Mouse (Mus musculus) heart, embryonic 10.5 days (tissue): ENCODE measurements around the gene Tmem132b. TPM values are rescaled to one million over a fixed set of nuclear protein-coding genes. Genes with fewer than 3 reads are reported as not detected.

Experiments
- DNase-seq: peaks from one replicate; pipeline ENCODE4 v3.0.0-alpha.2; 2017; ENCODE audit warnings: low spot score
- H3K27ac ChIP-seq: fragments of 300-500 bp; sonication (generic); 2 replicates; pipeline ENCODE4 v1.5.1; 2016; ENCODE audit warnings: mild to moderate bottlenecking
- H3K27me3 ChIP-seq: fragments of 300-500 bp; sonication (generic); 2 replicates; pipeline ENCODE4 v1.6.1; 2016; ENCODE audit warnings: mild to moderate bottlenecking; ENCODE audit not compliant: poor library complexity, insufficient read depth, severe bottlenecking
- H3K36me3 ChIP-seq: fragments of 300-500 bp; sonication (generic); 2 replicates; pipeline ENCODE4 v1.6.1; 2016; ENCODE audit warnings: mild to moderate bottlenecking, moderate library complexity
- H3K4me1 ChIP-seq: fragments of 300-500 bp; sonication (generic); 2 replicates; pipeline ENCODE4 v1.6.1; 2016; ENCODE audit warnings: mild to moderate bottlenecking
- H3K4me3 ChIP-seq: fragments of 300-500 bp; sonication (generic); 2 replicates; pipeline ENCODE4 v1.5.1; 2016; ENCODE audit warnings: mild to moderate bottlenecking, moderate library complexity
- H3K9me3 ChIP-seq: fragments of 300-500 bp; sonication (generic); 2 replicates; pipeline ENCODE4 v1.6.1; 2016; ENCODE audit warnings: mild to moderate bottlenecking, moderate library complexity
- WGBS: fragments of 180-500 bp; shearing (Covaris S2); methylation state at CpG from one replicate; pipeline ENCODE4 v1.1.7; 2016; 5-methylcytosine and 5-hydroxymethylcytosine counted together
- polyA plus RNA-seq: library from polyadenylated mRNA; unstranded; fragments of >200 nt; fragmentation: Nextera tagmentation; extraction: Ambion mirVana; gene quantifications from 2 replicates; pipeline ENCODE4 v1.2.1, GENCODE M21; 2016

Gene Tmem132b
- polyA plus RNA-seq, 1 experiment from 2014 or later = not detected

- H3K4me3 ChIP-seq = no peak overlapping the region
- no peaks in the 10 kb centered on the region for H3K27me3 ChIP-seq
- H3K36me3 ChIP-seq = peaks cover 21% of the 10 kb centered on the region
- no peaks in the 10 kb centered on the region for H3K9me3 ChIP-seq
- H3K27ac ChIP-seq = no peak overlapping the region
- no peaks in the 10 kb centered on the region for H3K4me1 ChIP-seq
- DNase-seq = no peak
- WGBS = 66% methylated on average over 12 of the region's 12 CpGs
Observed at GRCm38 (mm10) chr5:125497821-125498600, 33.6 kb upstream of the Tmem132b start.

GRCm38 (mm10) chr5:125501505-125501904 lies 30.1 kb upstream of the Tmem132b start:
- Histone ChIP-seq H3K27ac (no peak overlapping the region), H3K27me3 (no peaks in the 10 kb centered on the region), H3K4me1 (no peaks in the 10 kb centered on the region), H3K9me3 (no peaks in the 10 kb centered on the region), H3K4me3 (no peak overlapping the region), H3K36me3 (peaks cover 23% of the 10 kb centered on the region)
- DNase-seq = no peak
- 90% methylated on average over 6 of the region's 6 CpGs for WGBS

- Histone ChIP-seq H3K4me3 (no peak overlapping the region), H3K27me3 (no peaks in the 10 kb centered on the region), H3K4me1 (no peaks in the 10 kb centered on the region), H3K27ac (no peak overlapping the region), H3K9me3 (no peaks in the 10 kb centered on the region), H3K36me3 (peaks cover 27% of the 10 kb centered on the region)
- no peak for DNase-seq
- 42% methylated on average over 3 of the region's 3 CpGs for WGBS
Observed at GRCm38 (mm10) chr5:125502186-125502585, 29.4 kb upstream of the Tmem132b start.

- Histone ChIP-seq H3K27me3 (no peaks in the 10 kb centered on the region), H3K9me3 (no peaks in the 10 kb centered on the region), H3K4me3 (no peak overlapping the region), H3K27ac (no peak overlapping the region), H3K4me1 (no peaks in the 10 kb centered on the region), H3K36me3 (peaks cover 37% of the 10 kb centered on the region)
- DNase-seq = no peak
- 84% methylated on average over 6 of the region's 6 CpGs for WGBS
Observed at GRCm38 (mm10) chr5:125503628-125504027, 27.9 kb upstream of the Tmem132b start.

- Histone ChIP-seq H3K27ac (no peak overlapping the region), H3K4me3 (no peak overlapping the region), H3K27me3 (no peaks in the 10 kb centered on the region), H3K4me1 (no peaks in the 10 kb centered on the region), H3K9me3 (no peaks in the 10 kb centered on the region), H3K36me3 (peaks cover 47% of the 10 kb centered on the region)
- no peak for DNase-seq
- WGBS = 79% methylated on average over 11 of the region's 11 CpGs
Observed at GRCm38 (mm10) chr5:125504692-125505091, 26.9 kb upstream of the Tmem132b start.

- 78% methylated on average over 15 of the region's 15 CpGs for WGBS
- Histone ChIP-seq H3K9me3 (no peaks in the 10 kb centered on the region), H3K27ac (no peak overlapping the region), H3K4me3 (no peak overlapping the region), H3K4me1 (no peaks in the 10 kb centered on the region), H3K36me3 (peaks cover 54% of the 10 kb centered on the region), H3K27me3 (no peaks in the 10 kb centered on the region)
- DNase-seq = no peak
Observed at GRCm38 (mm10) chr5:125505968-125506367, 25.6 kb upstream of the Tmem132b start.

GRCm38 (mm10) chr5:125507582-125507981 lies 24.0 kb upstream of the Tmem132b start:
- 89% methylated on average over 9 of the region's 9 CpGs for WGBS
- peaks cover 3% of the 10 kb centered on the region; the same call in 1 of the 2 replicates for H3K4me1 ChIP-seq

GRCm38 (mm10) chr5:125508006-125508405 lies 23.6 kb upstream of the Tmem132b start:
- Histone ChIP-seq H3K4me1 (peaks cover 3% of the 10 kb centered on the region; the same call in 1 of the 2 replicates), H3K4me3 (no peak overlapping the region), H3K9me3 (no peaks in the 10 kb centered on the region), H3K36me3 (peaks cover 67% of the 10 kb centered on the region), H3K27ac (no peak overlapping the region), H3K27me3 (no peaks in the 10 kb centered on the region)
- WGBS = 90% methylated on average over 10 of the region's 10 CpGs
- DNase-seq = no peak

More at GRCm38 (mm10) chr5:125507582-125507981, 24.0 kb upstream of the Tmem132b start:
- DNase-seq = no peak
- H3K27ac ChIP-seq = no peak overlapping the region
- H3K9me3 ChIP-seq = no peaks in the 10 kb centered on the region
- H3K4me3 ChIP-seq = no peak overlapping the region
- H3K27me3 ChIP-seq = no peaks in the 10 kb centered on the region
- H3K36me3 ChIP-seq = peaks cover 66% of the 10 kb centered on the region

GRCm38 (mm10) chr5:125509541-125509940 lies 22.0 kb upstream of the Tmem132b start:
- H3K4me3 ChIP-seq = no peak overlapping the region
- no peak overlapping the region for H3K27ac ChIP-seq
- peaks cover 3% of the 10 kb centered on the region; the same call in 1 of the 2 replicates for H3K4me1 ChIP-seq
- DNase-seq = no peak
- H3K36me3 ChIP-seq = peaks cover 71% of the 10 kb centered on the region
- WGBS = 43% methylated on average over 5 of the region's 5 CpGs
- H3K27me3 ChIP-seq = no peaks in the 10 kb centered on the region
- H3K9me3 ChIP-seq = no peaks in the 10 kb centered on the region

- peaks cover 25% of the 10 kb centered on the region for H3K4me1 ChIP-seq
- peaks cover 59% of the 10 kb centered on the region for H3K36me3 ChIP-seq
- DNase-seq = no peak
- 87% methylated on average over 12 of the region's 12 CpGs for WGBS
- no peaks in the 10 kb centered on the region for H3K27me3 ChIP-seq
- no peaks in the 10 kb centered on the region for H3K9me3 ChIP-seq
- H3K4me3 ChIP-seq = no peak overlapping the region
- H3K27ac ChIP-seq = no peak overlapping the region
Observed at GRCm38 (mm10) chr5:125515006-125515405, 16.6 kb upstream of the Tmem132b start.

GRCm38 (mm10) chr5:125518640-125519039 lies 12.9 kb upstream of the Tmem132b start:
- no peak for DNase-seq
- Histone ChIP-seq H3K4me1 (peaks cover 28% of the 10 kb centered on the region), H3K27me3 (0 out of 2 replicates have a peak, but pooled peaks cover 5% of the 10 kb centered on the region), H3K4me3 (no peak overlapping the region), H3K36me3 (peaks cover 32% of the 10 kb centered on the region), H3K27ac (no peak overlapping the region), H3K9me3 (no peaks in the 10 kb centered on the region)
- 67% methylated on average over 5 of the region's 5 CpGs for WGBS

- Histone ChIP-seq H3K9me3 (no peaks in the 10 kb centered on the region; the same call in 1 of the 2 replicates), H3K4me1 (peaks cover 28% of the 10 kb centered on the region), H3K27me3 (0 out of 2 replicates have a peak, but pooled peaks cover 5% of the 10 kb centered on the region), H3K36me3 (peaks cover 8% of the 10 kb centered on the region), H3K27ac (no peak overlapping the region), H3K4me3 (no peak overlapping the region; the same call in 1 of the 2 replicates)
- 14% methylated on average over 15 of the region's 15 CpGs for WGBS
- no peak for DNase-seq
Observed at GRCm38 (mm10) chr5:125520930-125521590, 10.5 kb upstream of the Tmem132b start.

GRCm38 (mm10) chr5:125523361-125523760 lies 8.2 kb upstream of the Tmem132b start:
- peaks cover 16% of the 10 kb centered on the region; the same call in 1 of the 2 replicates for H3K27me3 ChIP-seq
- H3K4me3 ChIP-seq = no peak overlapping the region
- H3K9me3 ChIP-seq = peaks cover 4% of the 10 kb centered on the region; the same call in 1 of the 2 replicates
- no peak overlapping the region for H3K27ac ChIP-seq
- no peaks in the 10 kb centered on the region for H3K36me3 ChIP-seq
- DNase-seq = no peak
- peaks cover 17% of the 10 kb centered on the region for H3K4me1 ChIP-seq
- WGBS = 78% methylated on average over 2 of the region's 2 CpGs
